Mouse (Mus musculus) brain, embryonic 14.5 days (tissue): ENCODE results near the gene Dydc2.

ENCODE experiments used
- CTCF ChIP-seq: fragments of 200-500 bp; IDR thresholded peaks from 2 replicates; pipeline ENCODE4 v1.5.1; 2012; ENCODE audit warnings: inconsistent platforms, mild to moderate bottlenecking, moderate library complexity, borderline replicate concordance; ENCODE audit not compliant: insufficient read depth, insufficient read length; ENCODE audit errors: extremely low read depth
- POLR2A ChIP-seq: fragments of 200-500 bp; IDR thresholded peaks from 2 replicates; pipeline ENCODE4 v1.6.1; 2012; ENCODE audit warnings: mild to moderate bottlenecking, inconsistent platforms, borderline replicate concordance; ENCODE audit not compliant: poor library complexity, insufficient read depth, insufficient read length, severe bottlenecking; ENCODE audit errors: extremely low read depth

DNA sequence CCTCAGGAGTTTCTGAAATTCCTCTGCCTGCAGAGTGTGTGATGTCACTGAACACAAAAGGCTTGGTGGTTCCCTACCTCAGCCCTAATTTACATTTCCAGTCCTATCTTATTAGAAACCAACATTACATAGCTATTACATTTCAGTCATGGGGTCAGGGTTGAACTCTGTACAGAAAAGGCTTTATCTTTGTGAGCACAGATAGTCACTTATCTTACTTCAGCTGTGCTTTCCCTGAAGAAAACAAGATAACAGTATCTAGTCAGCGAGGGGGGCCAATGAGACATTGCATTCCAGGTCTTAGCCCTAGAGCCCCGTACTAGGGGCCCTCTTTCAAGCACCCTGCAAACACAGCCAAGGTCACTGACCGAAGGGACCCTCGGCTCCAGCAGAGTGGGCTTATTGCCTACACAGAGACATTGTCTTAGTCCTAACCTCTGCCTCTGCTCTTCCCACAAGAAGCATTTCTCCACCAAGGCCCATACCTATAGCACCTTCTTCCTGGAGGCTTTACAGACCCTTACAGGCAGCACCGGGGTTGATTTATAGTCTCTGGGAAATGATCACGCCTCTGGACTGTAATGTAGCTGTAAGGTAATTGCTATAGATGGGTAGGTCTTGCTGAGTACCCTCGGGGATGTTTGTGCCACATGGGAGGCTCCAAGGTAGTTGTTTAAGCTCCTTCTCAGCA is 43.3 kb downstream of the Dydc2 start:
- no peak for TF ChIP-seq CTCF
- TF ChIP-seq POLR2A, result no peak
